Mouse (Mus musculus) forebrain, embryonic 14.5 days (tissue): ENCODE results near the gene Cd86. TPM values are rescaled to one million over a fixed set of nuclear protein-coding genes. Genes with fewer than 3 reads are reported as not detected.

Experiments
- ATAC-seq: fragments of 200-750 bp; cut with Nextera tagmentation; 2 replicates; pipeline ENCODE4 v1.8.0; 2017; ENCODE audit warnings: mild to moderate bottlenecking, moderate library complexity
- DNase-seq: peaks from one replicate; pipeline ENCODE4 v3.0.0-alpha.2; 2015; ENCODE audit warnings: low spot score
- H3K27ac ChIP-seq: fragments of 300-500 bp; sonication (generic); 2 replicates; pipeline ENCODE4 v1.5.1; 2014; ENCODE audit warnings: low read depth, mild to moderate bottlenecking, control low read depth, low read length, moderate library complexity
- H3K27me3 ChIP-seq: fragments of 300-500 bp; sonication (generic); replicated peaks from 2 replicates; pipeline ENCODE4 v1.6.1; 2014; ENCODE audit warnings: low read length, control low read depth, mixed read lengths; ENCODE audit not compliant: control insufficient read depth, insufficient read depth
- H3K36me3 ChIP-seq: fragments of 300-500 bp; sonication (generic); 2 replicates; pipeline ENCODE4 v1.6.1; 2014; ENCODE audit warnings: low read length, control low read depth; ENCODE audit not compliant: control insufficient read depth, insufficient read depth
- H3K4me1 ChIP-seq: fragments of 300-500 bp; sonication (generic); 2 replicates; pipeline ENCODE4 v1.6.1; 2014; ENCODE audit warnings: antibody characterized with exemption, low read length, control low read depth; ENCODE audit not compliant: control insufficient read depth, insufficient read depth
- H3K4me2 ChIP-seq: fragments of 300-500 bp; sonication (generic); 2 replicates; pipeline ENCODE4 v1.6.1; 2014; ENCODE audit warnings: mild to moderate bottlenecking, control low read depth, low read length
- H3K4me3 ChIP-seq: fragments of 300-500 bp; sonication (generic); 2 replicates; pipeline ENCODE4 v1.5.1; 2014; ENCODE audit warnings: low read depth, low read length, control low read depth
- H3K9ac ChIP-seq: fragments of 300-500 bp; sonication (generic); 2 replicates; pipeline ENCODE4 v1.6.1; 2014; ENCODE audit warnings: mild to moderate bottlenecking, low read length, control low read depth, moderate library complexity
- H3K9me3 ChIP-seq: fragments of 300-500 bp; sonication (generic); replicated peaks from 2 replicates; pipeline ENCODE4 v1.6.1; 2016; ENCODE audit warnings: low read length, control low read depth, mixed read lengths; ENCODE audit not compliant: control insufficient read depth
- WGBS: fragments of 180-500 bp; shearing (Covaris S2); extraction: QIAGEN DNeasy Blood & Tissue Kit; methylation state at CpG from one replicate; pipeline ENCODE4 v1.1.7; 2014; 5-methylcytosine and 5-hydroxymethylcytosine counted together
- polyA plus RNA-seq: library from polyadenylated mRNA; unstranded; fragments of >200 nt; fragmentation: Nextera tagmentation; extraction: Ambion mirVana; gene quantifications from 2 replicates; pipeline ENCODE4 v1.2.1, GENCODE M21; 2014

The Cd86 gene
- polyA plus RNA-seq, 1 experiment from 2014 or later, result 2.0 TPM

DNA sequence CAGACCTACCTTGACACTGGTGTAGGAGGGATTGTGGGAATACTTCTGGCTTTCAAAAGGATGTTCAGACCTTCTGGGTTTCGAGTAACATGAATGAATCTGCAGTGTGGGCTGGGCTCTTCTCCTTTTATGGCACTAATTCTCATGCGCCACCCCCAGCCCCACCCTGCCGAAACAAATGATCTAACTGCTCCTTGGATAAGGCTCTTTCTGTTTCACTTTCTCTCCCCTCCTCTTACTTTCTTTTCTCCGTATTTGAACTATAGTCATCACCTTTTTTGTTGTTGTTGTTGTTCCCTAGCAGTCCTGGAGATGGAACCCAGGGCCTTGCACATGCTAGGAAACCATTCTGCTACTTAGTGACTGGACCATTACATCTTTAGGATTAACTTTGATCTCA is 67.6 kb downstream of the Cd86 start:
- no peaks in the 10 kb centered on the region for H3K27me3 ChIP-seq
- H3K27ac ChIP-seq, result no peak overlapping the region
- no peaks in the 10 kb centered on the region for H3K4me1 ChIP-seq
- no peaks in the 10 kb centered on the region for H3K9me3 ChIP-seq
- H3K36me3 ChIP-seq, result no peaks in the 10 kb centered on the region
- no peak for ATAC-seq
- H3K9ac ChIP-seq, result no peak overlapping the region
- WGBS, result 85% methylated on average over 4 of the region's 4 CpGs
- no peak for DNase-seq
- H3K4me3 ChIP-seq, result no peak overlapping the region
- H3K4me2 ChIP-seq, result no peak overlapping the region

DNA sequence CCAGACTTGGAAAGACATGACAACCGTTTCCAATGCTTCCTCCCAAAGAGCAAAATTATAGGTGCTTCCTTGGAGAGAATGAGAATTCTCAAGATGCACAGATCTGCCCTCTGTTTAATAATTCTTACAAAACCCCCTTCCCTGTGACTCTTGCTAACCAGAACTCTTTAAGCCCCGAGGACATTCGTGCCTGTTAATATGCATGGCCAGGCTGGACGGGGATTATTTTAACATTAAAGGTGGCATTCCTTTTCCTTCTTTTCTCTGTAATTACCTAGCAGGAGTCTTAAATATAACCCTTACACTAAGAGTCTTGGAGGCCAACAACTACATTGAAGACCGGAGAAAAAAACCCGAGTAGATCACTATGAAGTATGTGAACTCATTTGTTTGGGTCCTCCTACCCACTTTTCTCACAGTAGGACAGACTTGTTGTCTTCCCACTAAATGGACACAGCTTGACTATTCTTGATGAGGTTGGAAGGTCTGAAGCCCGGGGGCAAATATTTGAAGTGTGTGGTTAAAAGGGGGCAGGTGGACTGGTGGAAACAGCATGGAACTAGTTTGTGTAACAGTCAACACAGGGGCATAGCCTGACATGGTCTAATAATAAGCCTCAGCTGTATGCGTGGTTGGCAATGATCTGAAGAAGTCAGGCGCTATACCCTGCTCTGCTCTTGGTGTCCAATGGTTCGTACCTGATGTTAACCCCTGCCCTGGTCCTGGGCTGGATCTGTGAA is 69.0 kb downstream of the Cd86 start:
- Histone ChIP-seq H3K4me1 (no peaks in the 10 kb centered on the region), H3K27me3 (no peaks in the 10 kb centered on the region), H3K9me3 (no peaks in the 10 kb centered on the region), H3K4me3 (no peak overlapping the region), H3K27ac (no peak overlapping the region), H3K36me3 (no peaks in the 10 kb centered on the region), H3K9ac (no peak overlapping the region), H3K4me2 (no peak overlapping the region)
- DNase-seq (no peak), ATAC-seq (no peak)
- 92% methylated on average over 10 of the region's 10 CpGs for WGBS

DNA sequence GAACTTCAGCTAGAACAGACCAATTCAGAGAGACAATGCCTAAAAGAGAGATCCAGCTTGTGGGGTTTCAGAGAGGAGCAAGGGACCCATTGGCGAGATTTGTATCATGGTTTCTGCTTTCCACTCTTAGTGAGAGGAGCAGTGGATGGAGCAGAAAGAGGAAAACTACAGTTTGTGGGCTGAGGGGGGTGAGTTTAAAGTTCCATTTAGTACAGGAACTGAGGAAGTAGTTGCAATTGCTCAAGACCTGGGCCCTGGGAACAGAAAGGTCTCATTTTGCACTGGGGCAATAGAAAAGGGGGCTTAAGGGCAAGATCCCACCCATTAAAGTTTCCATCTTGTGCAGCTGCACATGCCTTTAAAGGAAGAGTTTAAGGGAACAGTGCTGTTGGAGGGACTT is 76.0 kb downstream of the Cd86 start:
- Histone ChIP-seq H3K4me1 (no peaks in the 10 kb centered on the region), H3K27me3 (no peaks in the 10 kb centered on the region), H3K4me3 (no peak overlapping the region), H3K27ac (no peak overlapping the region), H3K36me3 (no peaks in the 10 kb centered on the region), H3K9me3 (no peaks in the 10 kb centered on the region), H3K4me2 (no peak overlapping the region), H3K9ac (no peak overlapping the region)
- ATAC-seq (no peak), DNase-seq (no peak)
- WGBS, result 82% methylated on average over 1 of the region's 1 CpGs

DNA sequence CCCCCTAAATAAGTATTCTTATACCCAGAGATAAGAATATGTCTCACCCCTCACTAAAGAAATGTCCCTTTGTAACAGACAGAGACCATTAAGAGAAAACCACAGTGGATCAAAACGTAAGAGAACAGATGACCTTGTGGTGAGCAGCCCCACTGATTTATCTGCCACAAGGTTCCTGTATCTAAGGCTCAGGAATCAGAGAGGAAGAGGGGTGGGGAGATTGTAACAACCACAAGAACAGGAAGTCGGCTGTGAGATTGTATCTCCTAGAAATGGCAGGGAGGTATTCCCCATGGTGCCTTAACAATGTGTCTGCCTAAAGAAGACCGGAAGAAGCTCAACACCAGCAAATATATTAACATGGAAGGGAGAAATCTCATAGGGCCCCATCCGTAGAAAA is 77.9 kb downstream of the Cd86 start:
- ATAC-seq, result no peak
- H3K4me2 ChIP-seq, result no peak overlapping the region
- no peaks in the 10 kb centered on the region for H3K27me3 ChIP-seq
- no peak overlapping the region for H3K9ac ChIP-seq
- H3K9me3 ChIP-seq, result no peaks in the 10 kb centered on the region
- DNase-seq, result no peak
- no peaks in the 10 kb centered on the region for H3K36me3 ChIP-seq
- no peak overlapping the region for H3K4me3 ChIP-seq
- WGBS, result 87% methylated on average over 4 of the region's 4 CpGs
- no peak overlapping the region for H3K27ac ChIP-seq
- no peaks in the 10 kb centered on the region for H3K4me1 ChIP-seq

DNA sequence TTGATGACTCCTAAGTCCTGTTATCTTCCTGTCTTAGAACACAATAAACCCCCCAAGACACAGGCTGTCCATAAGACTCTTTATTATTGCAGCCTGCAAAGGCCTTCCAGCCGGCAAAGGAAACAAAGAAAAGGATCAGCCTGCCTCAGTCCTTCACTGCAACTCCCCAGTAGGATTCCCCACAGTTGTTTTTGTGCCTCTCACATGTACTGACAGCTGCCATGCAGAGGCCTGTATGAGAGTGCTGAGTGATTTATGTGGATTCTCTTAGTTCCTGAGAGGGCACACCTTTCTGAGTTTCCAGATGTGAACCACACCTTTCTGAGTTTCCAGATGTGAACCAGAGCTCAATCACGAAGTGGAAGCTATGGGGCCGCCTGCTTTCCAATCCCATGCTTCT is 83.8 kb downstream of the Cd86 start:
- no peak for DNase-seq
- Histone ChIP-seq H3K4me3 (no peak overlapping the region), H3K9ac (no peak overlapping the region), H3K27me3 (no peaks in the 10 kb centered on the region), H3K36me3 (no peaks in the 10 kb centered on the region), H3K9me3 (no peaks in the 10 kb centered on the region), H3K4me1 (no peaks in the 10 kb centered on the region), H3K4me2 (no peak overlapping the region), H3K27ac (no peak overlapping the region)
- 38% methylated on average over 3 of the region's 3 CpGs for WGBS
- ATAC-seq, result no peak

DNA sequence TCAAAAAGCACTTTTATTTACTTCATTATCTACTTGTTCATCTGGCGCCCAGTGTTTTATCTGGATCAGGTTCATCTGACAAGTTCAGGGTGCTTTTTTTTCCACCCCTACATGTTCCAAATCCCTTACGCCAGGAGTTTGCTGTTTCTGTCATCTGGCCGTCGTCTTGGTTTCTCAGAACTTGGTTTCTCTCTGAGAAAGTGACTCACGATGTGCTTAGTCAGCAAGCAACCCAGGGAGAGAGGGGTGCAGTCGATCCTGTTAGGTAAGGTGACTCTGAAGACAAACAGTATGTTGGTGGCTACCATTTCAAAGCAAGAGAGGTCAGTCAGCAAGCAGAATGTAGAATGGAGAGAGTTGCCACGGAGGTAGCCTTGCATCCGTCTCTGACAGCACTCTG is 93.9 kb downstream of the Cd86 start:
- no peaks in the 10 kb centered on the region for H3K36me3 ChIP-seq
- 83% methylated on average over 8 of the region's 8 CpGs for WGBS
- H3K9ac ChIP-seq, result no peak overlapping the region
- H3K4me1 ChIP-seq, result no peaks in the 10 kb centered on the region
- H3K4me2 ChIP-seq, result no peak overlapping the region
- H3K27ac ChIP-seq, result no peak overlapping the region
- no peak overlapping the region for H3K4me3 ChIP-seq
- H3K9me3 ChIP-seq, result no peaks in the 10 kb centered on the region
- DNase-seq (no peak), ATAC-seq (no peak)
- no peaks in the 10 kb centered on the region for H3K27me3 ChIP-seq

DNA sequence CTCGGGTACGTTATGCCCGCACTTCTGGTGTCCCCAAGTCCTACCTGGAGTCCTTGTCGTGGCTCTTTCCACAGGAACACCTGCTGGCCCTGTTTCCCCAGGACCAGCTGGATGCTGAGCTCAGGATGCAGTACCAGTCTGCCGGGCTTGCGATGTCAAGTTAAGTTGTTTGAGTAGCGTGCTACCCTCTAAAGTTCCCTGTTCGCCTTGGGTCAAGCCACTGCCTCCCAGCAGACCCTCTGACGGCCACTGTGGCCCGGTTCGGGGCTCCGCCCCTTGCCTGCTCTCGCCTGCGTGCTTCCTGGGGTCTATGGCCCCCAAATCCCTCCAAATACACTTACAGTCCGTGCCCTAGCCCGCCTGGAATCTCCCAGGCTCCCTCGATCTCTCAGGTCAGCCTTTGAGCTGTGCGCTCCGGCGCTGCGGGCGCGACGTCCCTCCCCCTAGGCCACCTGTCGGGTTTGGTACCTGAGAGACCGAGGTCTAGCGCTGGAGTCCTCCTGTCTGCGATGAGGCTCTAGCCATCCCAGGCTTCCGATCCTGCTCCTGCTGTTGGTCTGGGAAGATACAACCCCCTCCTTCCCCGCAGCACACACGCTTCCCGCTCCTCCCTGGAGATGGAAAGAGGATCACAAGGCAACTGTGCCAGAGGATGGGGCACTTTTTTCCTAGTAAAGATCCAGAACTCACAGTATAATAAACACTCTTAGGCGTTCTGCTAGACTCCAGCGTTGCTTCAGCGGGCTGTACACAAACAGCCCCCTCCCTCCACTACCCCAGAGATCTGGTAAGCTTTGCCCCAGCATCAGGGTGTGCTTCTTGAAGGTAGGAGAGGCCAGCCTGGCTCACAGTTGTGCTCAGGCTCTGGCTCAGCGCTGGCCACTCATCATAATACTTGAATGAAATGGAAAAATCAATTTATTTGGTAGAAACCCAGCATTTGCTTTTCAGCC is 104.2 kb downstream of the Cd86 start, which contains the start of gene Casr:
Casr (minus strand) TSS at position 756 of the 953 bp plus-strand sequence.
- no peaks in the 10 kb centered on the region for H3K27me3 ChIP-seq
- peak within 1 kb of the TSS; percentile 90 for H3K4me2 ChIP-seq
- 0 out of 2 replicates have a peak, but pooled peaks cover 5% of the 10 kb centered on the region for H3K4me1 ChIP-seq
- WGBS, result 2% methylated on average over 36 of the region's 36 CpGs
- peak within 1 kb of the TSS; percentile 43; the same call in 1 of the 2 replicates for H3K9ac ChIP-seq
- no peak within 1 kb of the TSS for H3K27ac ChIP-seq
- no peaks in the 10 kb centered on the region for H3K9me3 ChIP-seq
- no peaks in the 10 kb centered on the region for H3K36me3 ChIP-seq
- DNase-seq (no peak), ATAC-seq (peak; percentile 40; the same call in 1 of the 2 replicates)
- H3K4me3 ChIP-seq, result peak within 1 kb of the TSS; percentile 37

DNA sequence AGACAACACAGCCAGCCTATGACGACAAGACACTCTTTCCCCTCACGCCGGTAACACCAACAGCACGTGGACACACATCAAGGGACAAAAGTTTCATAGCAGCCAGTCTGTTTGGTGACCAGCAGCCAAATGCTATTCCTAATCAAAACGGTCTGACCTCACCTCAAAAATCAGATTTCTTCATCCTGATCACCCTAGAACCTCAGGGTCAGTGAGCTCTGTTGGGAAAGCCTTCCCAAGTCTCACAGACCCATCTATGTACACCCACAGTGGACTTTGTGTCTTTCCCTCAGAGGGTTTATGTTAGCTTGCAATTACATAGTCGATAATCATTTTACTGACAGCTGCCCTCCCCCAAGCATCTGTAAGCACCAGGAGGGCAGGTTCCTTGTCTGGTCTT is 106.3 kb downstream of the Cd86 start:
- Histone ChIP-seq H3K4me2 (no peak overlapping the region), H3K9me3 (no peaks in the 10 kb centered on the region), H3K9ac (no peak overlapping the region), H3K4me1 (0 out of 2 replicates have a peak, but pooled peaks cover 5% of the 10 kb centered on the region), H3K36me3 (no peaks in the 10 kb centered on the region), H3K27ac (no peak overlapping the region), H3K27me3 (no peaks in the 10 kb centered on the region), H3K4me3 (no peak overlapping the region)
- ATAC-seq (no peak), DNase-seq (no peak)
- 93% methylated on average over 6 of the region's 6 CpGs for WGBS
